Mouse (Mus musculus): Measurements from ENCODE around the gene Nhlh1. TPM values are rescaled to one million over a fixed set of nuclear protein-coding genes. Genes with fewer than 3 reads are reported as not detected.

Gene Nhlh1
- total and polyA plus RNA-seq, 3 experiments, result not detected

- no peak for DNase-seq
These were observed 40.5 kb downstream of the Nhlh1 start for GRCm38 (mm10) chr1:172016660-172017516.

DNA sequence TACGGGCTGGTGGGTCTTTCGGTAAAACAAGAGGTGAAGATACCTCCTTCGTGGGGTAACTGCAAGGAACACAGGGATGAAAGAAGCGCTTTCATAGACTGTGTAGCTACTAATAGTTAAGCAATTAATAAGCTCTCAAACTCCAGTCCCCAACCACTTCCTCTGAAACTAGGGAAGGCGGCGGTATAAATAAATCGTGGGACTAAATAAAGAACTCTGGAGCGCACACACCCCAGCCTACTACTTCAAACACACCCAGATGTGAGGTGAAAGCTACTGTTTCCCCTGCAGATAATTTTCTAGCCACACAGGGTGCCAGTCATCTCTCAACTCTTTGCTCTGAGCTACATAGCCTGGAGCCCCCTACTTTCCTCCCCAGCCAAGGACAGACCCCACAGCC is 41.3 kb downstream of the Nhlh1 start:
- DNase-seq, result no peak

GRCm38 (mm10) chr1:172015312-172015939 is 41.9 kb downstream of the Nhlh1 start:
- no peak for DNase-seq

DNA sequence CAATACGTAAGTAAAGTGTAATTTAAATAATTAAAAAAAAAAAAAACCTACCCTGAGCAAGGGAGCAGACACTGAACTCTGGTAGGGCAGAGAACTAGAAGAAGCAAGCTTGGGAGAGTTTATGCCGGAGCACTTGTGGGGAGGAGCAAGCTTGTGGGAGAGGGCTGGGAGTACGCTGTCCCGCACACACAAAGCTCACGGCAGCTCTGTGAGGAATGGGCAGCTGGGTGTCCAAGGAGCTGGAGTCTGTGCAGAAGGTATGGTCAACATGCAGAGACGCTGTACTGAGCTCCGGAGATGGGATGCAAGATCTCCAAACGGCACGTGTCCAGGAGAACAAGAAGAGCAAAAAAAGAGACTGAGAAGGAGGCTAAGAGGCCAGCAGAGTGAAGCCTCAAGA is 42.6 kb downstream of the Nhlh1 start:
- DNase-seq, result no peak

- DNase-seq, result peak; percentile 56
These were observed 45.3 kb downstream of the Nhlh1 start for GRCm38 (mm10) chr1:172012030-172012429.

DNA sequence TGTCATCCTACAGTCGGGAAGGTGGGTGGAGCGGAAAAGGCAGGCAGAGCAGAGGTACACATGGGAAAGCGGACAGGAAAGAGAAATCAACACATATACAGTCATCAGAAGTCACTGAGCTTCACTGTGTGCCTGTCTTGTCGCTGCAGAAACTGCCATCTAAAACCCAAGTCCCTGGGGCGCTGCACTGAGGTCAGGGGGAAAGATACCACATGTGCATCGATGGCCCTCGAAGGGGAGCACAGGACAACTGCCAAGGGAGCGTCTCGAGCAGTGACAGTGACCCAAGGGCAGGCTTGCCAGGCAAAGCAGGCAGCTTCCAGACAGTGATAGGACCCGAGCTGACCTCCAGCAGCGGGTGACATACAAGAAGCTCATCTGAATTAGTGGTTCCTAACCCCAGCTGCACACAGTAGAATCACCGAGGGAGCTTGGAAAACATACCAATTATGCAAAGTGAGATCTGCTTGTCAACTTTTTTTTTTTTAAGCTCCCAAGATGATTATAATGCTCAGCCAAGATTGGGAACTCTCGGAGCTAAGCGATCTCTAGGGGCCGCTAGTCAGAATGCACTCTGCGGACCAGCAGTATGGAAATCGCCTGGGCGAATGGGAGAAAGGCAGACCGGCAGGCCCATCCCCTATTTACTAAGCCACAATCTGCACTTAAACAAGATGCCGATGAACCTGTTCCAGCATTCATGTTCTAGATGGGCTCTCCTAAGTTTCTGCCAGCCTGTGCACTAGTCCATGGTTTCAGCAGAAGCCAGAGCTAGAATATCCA is 47.1 kb downstream of the Nhlh1 start:
- DNase-seq, result no peak

DNA sequence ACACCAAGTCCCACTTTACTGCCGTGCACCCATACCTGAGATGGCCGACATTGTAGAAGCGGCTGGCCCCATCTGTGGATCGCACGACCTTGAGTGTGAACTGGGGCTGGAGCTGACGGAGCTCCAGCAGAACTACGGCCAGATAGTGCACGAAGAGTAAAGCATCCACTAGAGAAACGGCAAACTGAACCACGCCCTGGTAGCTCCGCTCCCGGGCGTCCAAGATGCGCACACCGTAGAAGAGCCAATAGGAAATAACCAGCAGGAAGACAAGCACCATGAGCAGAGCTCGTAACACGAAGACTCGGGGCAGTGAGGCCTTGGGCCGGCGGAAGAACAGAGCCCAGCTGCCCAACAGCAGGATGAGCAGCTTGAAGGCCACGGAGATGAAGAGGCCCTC is 48.0 kb downstream of the Nhlh1 start:
- DNase-seq, result no peak

DNA sequence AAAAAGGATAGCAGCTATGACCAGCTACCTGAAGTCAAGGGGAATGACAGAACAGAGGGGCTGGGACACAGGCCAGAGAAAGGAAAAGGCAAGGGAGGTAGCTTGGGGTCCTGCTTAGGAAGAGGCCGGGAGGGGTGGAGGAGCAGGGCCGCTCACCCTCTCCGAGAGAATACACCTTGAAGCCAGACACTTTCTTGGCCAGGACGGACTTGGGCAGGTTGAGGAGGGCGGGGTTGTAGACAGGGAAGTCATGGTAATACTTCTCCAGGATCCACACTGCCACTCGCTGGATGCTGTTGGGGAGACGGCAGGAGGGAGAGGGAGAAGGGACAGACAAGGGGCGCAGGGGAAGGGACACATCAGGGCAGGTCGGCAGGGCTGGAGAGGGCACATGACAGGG is 49.0 kb downstream of the Nhlh1 start:
- DNase-seq, result no peak

- DNase-seq, result no peak
These were observed 49.6 kb downstream of the Nhlh1 start for GRCm38 (mm10) chr1:172007761-172008160.

Other genes starting within 250 kb of the Nhlh1 start
- gene Cd84, start 217.9 kb downstream of the Nhlh1 start, total RNA-seq (2021), result 1 to 10 TPM; 4.6 to 5.8 TPM
- 0.42 and 0.79 TPM in 2 replicates for gene Cd84, start 217.9 kb downstream of the Nhlh1 start, polyA plus RNA-seq (2012; rRNA removed)
- gene Gm10521, start 161.9 kb downstream of the Nhlh1 start, total RNA-seq (2021), result under 1 TPM; 0.10 to 0.12 TPM
- 0.07 and 0.13 TPM in 2 replicates for gene Gm10521, start 161.9 kb downstream of the Nhlh1 start, polyA plus RNA-seq (2012; rRNA removed)
- gene Slamf6, start 140.1 kb downstream of the Nhlh1 start, total RNA-seq (2021), result under 1 TPM in 1 of 2 experiments, not detected in 1; 0.24 TPM
- gene Slamf6, start 140.1 kb downstream of the Nhlh1 start, polyA plus RNA-seq (2012; rRNA removed), result 0.06 TPM in 1 of 2 replicates, not detected in the other
- gene Vangl2, start 29.1 kb downstream of the Nhlh1 start, total RNA-seq (2021), result 1 to 10 TPM; 1.7 to 6.2 TPM
- 2.9 and 3.6 TPM in 2 replicates for gene Vangl2, start 29.1 kb downstream of the Nhlh1 start, polyA plus RNA-seq (2012; rRNA removed)
- 100 to 1,000 TPM; 174 to 178 TPM for gene Copa, start 25.0 kb upstream of the Nhlh1 start, total RNA-seq (2021)
- gene Copa, start 25.0 kb upstream of the Nhlh1 start, polyA plus RNA-seq (2012; rRNA removed), result 11.0 and 21.1 TPM in 2 replicates
- 10 to 100 TPM; 83.9 to 85.7 TPM for gene Ncstn, start 25.2 kb upstream of the Nhlh1 start, total RNA-seq (2021)
- gene Ncstn, start 25.2 kb upstream of the Nhlh1 start, polyA plus RNA-seq (2012; rRNA removed), result 62.9 and 83.8 TPM in 2 replicates
- 100 to 1,000 TPM; 112 to 114 TPM for gene Pex19, start 69.2 kb upstream of the Nhlh1 start, total RNA-seq (2021)
- gene Pex19, start 69.2 kb upstream of the Nhlh1 start, polyA plus RNA-seq (2012; rRNA removed), result 104 and 114 TPM in 2 replicates
- 100 to 1,000 TPM; 110 to 120 TPM for gene Dcaf8, start 90.5 kb upstream of the Nhlh1 start, total RNA-seq (2021)
- gene Dcaf8, start 90.5 kb upstream of the Nhlh1 start, polyA plus RNA-seq (2012; rRNA removed), result 61.1 and 64.8 TPM in 2 replicates
- 10 to 100 TPM; 68.0 to 71.3 TPM for gene Pea15a, start 149.2 kb upstream of the Nhlh1 start, total RNA-seq (2021)
- 22.1 and 24.5 TPM in 2 replicates for gene Pea15a, start 149.2 kb upstream of the Nhlh1 start, polyA plus RNA-seq (2012; rRNA removed)
- under 1 TPM; 0.31 to 0.46 TPM for gene Casq1, start 162.3 kb upstream of the Nhlh1 start, total RNA-seq (2021)
- 0.13 and 0.24 TPM in 2 replicates for gene Casq1, start 162.3 kb upstream of the Nhlh1 start, polyA plus RNA-seq (2012; rRNA removed)
- gene Atp1a4, start 200.8 kb upstream of the Nhlh1 start, total RNA-seq (2021), result 1 to 10 TPM in 1 of 2 experiments, under 1 TPM in 1; 0.62 to 3.6 TPM
- gene Atp1a4, start 200.8 kb upstream of the Nhlh1 start, polyA plus RNA-seq (2012; rRNA removed), result 0.90 and 0.91 TPM in 2 replicates
- 10 to 100 TPM; 32.2 to 38.3 TPM for gene Igsf8, start 204.1 kb upstream of the Nhlh1 start, total RNA-seq (2021)
- gene Igsf8, start 204.1 kb upstream of the Nhlh1 start, polyA plus RNA-seq (2012; rRNA removed), result 109 and 126 TPM in 2 replicates
- 100 to 1,000 TPM; 126 to 247 TPM for gene Atp1a2, start 240.5 kb upstream of the Nhlh1 start, total RNA-seq (2021)
- gene Atp1a2, start 240.5 kb upstream of the Nhlh1 start, polyA plus RNA-seq (2012; rRNA removed), result 57.3 and 85.0 TPM in 2 replicates

All from adrenal gland, adult 2 months (tissue).